Mouse (Mus musculus) megakaryocyte, embryonic 14.5 days (primary cell): ENCODE results near the gene 4931406P16Rik. TPM values are rescaled to one million over a fixed set of nuclear protein-coding genes. Genes with fewer than 3 reads are reported as not detected.
"Not testable (repeated sequence)": the region's sequence is repeated elsewhere in the genome, so short reads cannot be mapped to it uniquely, and the experiment has no call there.

Experiments
- H3K27me3 ChIP-seq: replicated peaks from 2 replicates; pipeline ENCODE3; 2012; ENCODE audit warnings: inconsistent platforms
- H3K36me3 ChIP-seq: replicated peaks from 2 replicates; pipeline ENCODE3; 2012; ENCODE audit warnings: low read length, inconsistent platforms, mixed read lengths
- H3K4me1 ChIP-seq: 2 replicates; pipeline ENCODE4 v1.6.1; 2012; ENCODE audit warnings: inconsistent platforms
- H3K4me3 ChIP-seq: replicated peaks from 2 replicates; pipeline ENCODE3; 2012; ENCODE audit warnings: moderate library complexity, mild to moderate bottlenecking, inconsistent platforms
- H3K9me3 ChIP-seq: 2 replicates; pipeline ENCODE4 v1.6.1; 2012; ENCODE audit warnings: inconsistent platforms
- FLI1 ChIP-seq: IDR thresholded peaks from 2 replicates; pipeline ENCODE4 v1.6.1; 2012; ENCODE audit warnings: low read length, inconsistent platforms, mixed read lengths
- GATA1 ChIP-seq: IDR thresholded peaks from 3 replicates; pipeline ENCODE4 v1.6.1; 2012; ENCODE audit warnings: mixed read lengths, low read length, inconsistent platforms, borderline replicate concordance
- polyA plus RNA-seq: library from polyadenylated mRNA; stranded (reverse); fragments of >175 nt; gene quantifications from 2 replicates; pipeline ENCODE4 v1.2.3, GENCODE M21; 2012; ENCODE audit warnings: low replicate concordance; ENCODE audit not compliant: insufficient read depth

The 4931406P16Rik gene
- polyA plus RNA-seq, 1 experiment, result 6.2 TPM

DNA sequence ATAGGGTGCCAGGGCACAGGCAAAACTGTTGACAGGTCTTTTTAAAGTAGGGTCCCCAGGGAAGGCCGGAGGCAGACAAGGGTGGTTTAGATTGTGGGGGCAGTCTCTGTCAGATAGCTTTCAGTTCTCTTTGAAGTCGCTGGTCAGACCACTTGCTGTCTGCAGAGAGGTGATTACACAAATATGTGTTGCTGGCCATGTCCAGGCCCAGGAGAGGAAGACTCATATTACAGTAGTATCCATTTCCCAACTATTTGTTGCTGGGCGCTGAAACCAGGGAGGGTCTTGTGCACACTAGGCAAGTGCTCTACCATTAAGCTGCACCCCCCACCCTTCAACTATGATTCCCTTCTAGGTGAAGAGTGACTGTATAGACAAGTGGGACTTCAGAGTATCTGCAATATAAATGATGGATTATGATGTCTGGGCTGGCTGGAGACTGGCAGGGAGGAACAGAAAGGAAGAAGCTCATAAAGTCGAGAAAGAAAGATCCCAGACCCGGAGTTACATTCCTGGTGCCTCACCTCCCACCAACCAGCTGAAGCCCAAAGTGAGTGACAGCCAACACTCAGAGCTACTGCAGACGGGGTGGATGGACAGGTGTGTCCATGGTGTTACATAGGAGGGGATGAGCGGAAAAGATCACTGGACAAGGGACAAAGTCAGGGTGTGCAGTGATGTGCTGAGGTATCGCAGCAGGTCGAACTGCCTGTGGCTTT is 25.3 kb upstream of the 4931406P16Rik start:
- TF ChIP-seq GATA1, result no peak
- TF ChIP-seq FLI1, result no peak
- peaks cover 13% of the 10 kb centered on the region for H3K9me3 ChIP-seq

DNA sequence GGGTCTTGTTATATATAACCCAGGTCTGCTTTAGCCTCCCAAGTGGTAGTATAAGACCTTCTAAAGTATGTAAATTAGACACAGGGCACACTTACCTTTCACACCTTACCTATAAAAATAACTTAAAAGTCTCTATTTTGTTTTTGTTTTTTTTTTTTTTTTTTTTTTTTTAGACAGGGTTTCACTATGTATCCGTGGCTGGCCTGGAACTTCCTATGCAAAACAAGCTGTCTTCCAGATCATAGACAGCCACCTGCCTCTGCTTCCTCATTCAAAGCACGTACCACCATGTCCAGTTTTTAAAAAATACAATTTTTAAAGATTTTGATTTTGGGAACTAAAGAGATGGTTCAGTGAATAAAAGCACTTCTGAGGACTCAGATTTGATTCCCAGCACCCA is 23.9 kb upstream of the 4931406P16Rik start:
- peaks cover 54% of the 10 kb centered on the region for H3K36me3 ChIP-seq
- H3K4me1 ChIP-seq, result peaks cover 46% of the 10 kb centered on the region
- H3K27me3 ChIP-seq, result no peaks in the 10 kb centered on the region
- TF ChIP-seq GATA1, result no peak
- TF ChIP-seq FLI1, result no peak
- H3K4me3 ChIP-seq, result no peak overlapping the region
- peaks cover 18% of the 10 kb centered on the region for H3K9me3 ChIP-seq

More for the DNA sequence above, 25.3 kb upstream of the 4931406P16Rik start:
- Histone ChIP-seq H3K27me3 (no peaks in the 10 kb centered on the region), H3K4me3 (peak overlapping the region; percentile 4), H3K4me1 (peaks cover 49% of the 10 kb centered on the region), H3K36me3 (peaks cover 63% of the 10 kb centered on the region)

- Histone ChIP-seq H3K9me3 (peaks cover 18% of the 10 kb centered on the region), H3K36me3 (peaks cover 47% of the 10 kb centered on the region), H3K4me1 (peaks cover 43% of the 10 kb centered on the region)
- H3K4me3 ChIP-seq, H3K27me3 ChIP-seq: not testable (repeated sequence)
Observed at GRCm38 (mm10) chr7:34336545-34336944, 23.2 kb upstream of the 4931406P16Rik start.

DNA sequence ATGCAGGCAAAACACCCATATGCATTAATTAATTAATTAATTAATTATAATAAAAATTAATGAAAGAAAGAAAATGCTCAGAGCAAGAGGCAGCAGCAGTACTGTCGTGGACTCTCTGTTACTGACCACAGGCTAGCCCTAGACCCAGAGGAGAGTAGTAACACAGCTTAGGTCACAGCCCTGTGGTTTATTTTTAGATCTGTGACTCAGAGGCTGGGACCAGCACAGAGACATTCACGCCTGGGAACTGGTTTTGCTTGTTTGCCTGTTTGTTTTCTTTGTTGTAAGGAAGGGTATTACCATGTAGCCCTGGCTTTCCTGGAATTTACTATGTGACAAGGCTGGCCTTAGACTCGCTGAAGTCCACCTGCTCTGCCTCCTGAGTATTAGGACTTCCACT is 14.1 kb upstream of the 4931406P16Rik start:
- Histone ChIP-seq H3K36me3 (no peaks in the 10 kb centered on the region), H3K27me3 (peaks cover 8% of the 10 kb centered on the region), H3K4me3 (no peak overlapping the region), H3K9me3 (peaks cover 27% of the 10 kb centered on the region), H3K4me1 (peaks cover 18% of the 10 kb centered on the region)
- TF ChIP-seq FLI1, result no peak
- no peak for TF ChIP-seq GATA1

- TF ChIP-seq FLI1 (no peak), GATA1 (no peak)
- H3K4me1 ChIP-seq, result peaks cover 13% of the 10 kb centered on the region
- H3K9me3 ChIP-seq, result peaks cover 27% of the 10 kb centered on the region
- no peak overlapping the region for H3K4me3 ChIP-seq
- peaks cover 12% of the 10 kb centered on the region for H3K27me3 ChIP-seq
- no peaks in the 10 kb centered on the region for H3K36me3 ChIP-seq
Observed at GRCm38 (mm10) chr7:34324857-34325256, 11.5 kb upstream of the 4931406P16Rik start.

GRCm38 (mm10) chr7:34324005-34324404 is 10.7 kb upstream of the 4931406P16Rik start:
- H3K4me3 ChIP-seq, result no peak overlapping the region
- no peaks in the 10 kb centered on the region for H3K36me3 ChIP-seq

GRCm38 (mm10) chr7:34323351-34323750 is 10.0 kb upstream of the 4931406P16Rik start:
- TF ChIP-seq FLI1, result no peak
- no peak for TF ChIP-seq GATA1
- peaks cover 27% of the 10 kb centered on the region for H3K9me3 ChIP-seq
- peaks cover 24% of the 10 kb centered on the region for H3K4me1 ChIP-seq
- no peaks in the 10 kb centered on the region for H3K36me3 ChIP-seq
- H3K27me3 ChIP-seq, result peaks cover 16% of the 10 kb centered on the region
- H3K4me3 ChIP-seq, result no peak overlapping the region

More at GRCm38 (mm10) chr7:34324005-34324404, 10.7 kb upstream of the 4931406P16Rik start:
- peaks cover 13% of the 10 kb centered on the region for H3K27me3 ChIP-seq
- H3K9me3 ChIP-seq, result peaks cover 27% of the 10 kb centered on the region
- peaks cover 21% of the 10 kb centered on the region for H3K4me1 ChIP-seq
- TF ChIP-seq GATA1 (no peak), FLI1 (no peak)

DNA sequence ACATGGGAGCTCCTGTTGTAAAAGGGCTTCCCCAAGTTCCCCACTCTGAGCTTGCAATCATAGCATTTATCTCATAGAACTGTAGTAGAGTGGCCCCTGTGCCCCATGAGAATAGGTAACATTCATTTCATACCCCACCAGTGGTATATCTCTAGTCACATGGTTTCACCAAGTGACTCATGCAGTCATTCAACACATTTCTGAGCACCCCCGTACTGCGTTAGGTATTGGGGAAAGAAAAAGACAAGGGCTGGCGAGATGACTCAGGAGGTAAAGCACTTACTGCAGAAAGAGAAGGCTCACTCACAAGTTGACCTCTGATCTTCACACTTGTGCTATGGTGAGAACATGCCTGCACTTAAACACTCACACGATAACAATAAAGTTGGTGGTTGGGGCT is 8.6 kb upstream of the 4931406P16Rik start:
- Histone ChIP-seq H3K9me3 (peaks cover 27% of the 10 kb centered on the region), H3K4me1 (peaks cover 18% of the 10 kb centered on the region), H3K27me3 (peaks cover 24% of the 10 kb centered on the region), H3K36me3 (no peaks in the 10 kb centered on the region), H3K4me3 (no peak overlapping the region)
- TF ChIP-seq FLI1 (no peak), GATA1 (no peak)

- H3K36me3 ChIP-seq, result no peaks in the 10 kb centered on the region
Observed at GRCm38 (mm10) chr7:34321119-34321518, 7.8 kb upstream of the 4931406P16Rik start.

DNA sequence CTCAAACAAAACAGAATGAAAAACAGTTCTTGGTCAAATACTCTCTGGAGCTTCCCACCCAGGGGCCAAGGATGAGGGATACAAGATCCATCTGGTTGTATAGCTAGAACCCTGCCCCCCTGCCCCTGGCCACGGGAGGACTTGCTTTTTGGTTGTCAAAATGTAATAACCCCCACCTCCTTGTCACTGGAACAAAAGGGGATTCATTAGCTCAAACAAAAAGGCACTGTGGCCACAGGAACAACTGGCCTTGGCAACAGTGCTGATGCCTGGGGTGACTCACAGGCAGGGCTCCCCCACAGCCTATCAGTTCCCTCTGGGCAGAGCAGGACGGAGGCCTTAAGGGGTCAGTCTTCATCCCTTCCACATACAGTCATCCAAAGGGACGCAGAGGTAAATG is 6.6 kb upstream of the 4931406P16Rik start:
- Histone ChIP-seq H3K9me3 (peaks cover 24% of the 10 kb centered on the region), H3K4me3 (no peak overlapping the region), H3K36me3 (no peaks in the 10 kb centered on the region), H3K27me3 (peaks cover 18% of the 10 kb centered on the region), H3K4me1 (peaks cover 18% of the 10 kb centered on the region)
- no peak for TF ChIP-seq FLI1
- TF ChIP-seq GATA1, result no peak

More at GRCm38 (mm10) chr7:34321119-34321518, 7.8 kb upstream of the 4931406P16Rik start:
- Histone ChIP-seq H3K4me3 (no peak overlapping the region), H3K4me1 (peaks cover 18% of the 10 kb centered on the region), H3K27me3 (peaks cover 19% of the 10 kb centered on the region), H3K9me3 (peaks cover 30% of the 10 kb centered on the region)
- TF ChIP-seq FLI1 (no peak), GATA1 (no peak)

DNA sequence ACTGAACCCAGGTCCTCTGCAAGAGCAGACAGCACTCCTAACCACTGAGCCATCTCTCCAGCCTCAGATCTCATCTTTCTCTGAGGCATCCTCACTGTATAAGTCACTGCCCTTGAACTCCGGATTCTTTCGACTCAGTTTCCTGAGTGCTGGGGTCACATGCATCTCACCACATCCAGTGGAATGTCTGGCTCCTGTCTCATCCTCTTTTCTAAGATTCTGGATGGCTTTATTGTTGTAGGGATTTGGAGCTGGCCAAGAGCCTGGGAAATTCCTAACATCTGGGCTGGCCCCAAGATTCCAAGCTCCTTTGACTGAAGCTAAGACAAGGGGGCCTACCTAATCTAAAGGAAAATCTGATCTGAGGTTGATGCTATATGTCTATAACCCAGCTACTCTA is 5.8 kb upstream of the 4931406P16Rik start:
- Histone ChIP-seq H3K36me3 (no peaks in the 10 kb centered on the region), H3K4me3 (no peak overlapping the region), H3K4me1 (peaks cover 18% of the 10 kb centered on the region), H3K9me3 (peaks cover 17% of the 10 kb centered on the region), H3K27me3 (peaks cover 18% of the 10 kb centered on the region)
- TF ChIP-seq FLI1 (no peak), GATA1 (no peak)
